Mouse (Mus musculus) neural tube, embryonic 14.5 days (tissue): ENCODE measurements at regions not wholly inside any gene's neighbourhood (a gene's known extent, or its start where the extent isn't known, plus 50 kb on each side); places are given as distances from the start of the nearest gene placed in this dataset.

ENCODE experiments used
- ATAC-seq: fragments of 200-750 bp; cut with Nextera tagmentation; 2 replicates; pipeline ENCODE4 v1.8.0; 2017; ENCODE audit warnings: low read depth, mild to moderate bottlenecking, moderate TSS enrichment, moderate library complexity
- H3K27ac ChIP-seq: fragments of 300-500 bp; sonication (generic); 2 replicates; pipeline ENCODE4 v1.5.1; 2014; ENCODE audit warnings: low read depth, mild to moderate bottlenecking, control low read depth, low read length, moderate library complexity, mixed read lengths
- H3K27me3 ChIP-seq: fragments of 300-500 bp; sonication (generic); 2 replicates; pipeline ENCODE4 v1.6.1; 2014; ENCODE audit warnings: low read length; ENCODE audit not compliant: control insufficient read depth, insufficient read depth
- H3K36me3 ChIP-seq: fragments of 300-500 bp; sonication (generic); 2 replicates; pipeline ENCODE4 v1.6.1; 2014; ENCODE audit warnings: low read length, mixed read lengths; ENCODE audit not compliant: control insufficient read depth, insufficient read depth
- H3K4me1 ChIP-seq: fragments of 300-500 bp; sonication (generic); 2 replicates; pipeline ENCODE4 v1.6.1; 2014; ENCODE audit warnings: low read length; ENCODE audit not compliant: control insufficient read depth, insufficient read depth
- H3K4me2 ChIP-seq: fragments of 300-500 bp; sonication (generic); 2 replicates; pipeline ENCODE4 v1.6.1; 2014; ENCODE audit warnings: mild to moderate bottlenecking, low read depth, low read length, control low read depth
- H3K4me3 ChIP-seq: fragments of 300-500 bp; sonication (generic); 2 replicates; pipeline ENCODE4 v1.5.1; 2014; ENCODE audit warnings: low read depth, low read length, control low read depth, mixed read lengths
- H3K9ac ChIP-seq: fragments of 300-500 bp; sonication (generic); replicated peaks from 2 replicates; pipeline ENCODE4 v1.6.1; 2014; ENCODE audit warnings: low read depth, mild to moderate bottlenecking, control low read depth, low read length, mixed read lengths
- H3K9me3 ChIP-seq: fragments of 300-500 bp; sonication (generic); 2 replicates; pipeline ENCODE4 v1.6.1; 2016; ENCODE audit warnings: low read length; ENCODE audit not compliant: control insufficient read depth
- WGBS: fragments of 180-500 bp; shearing (Covaris S2); extraction: QIAGEN DNeasy Blood & Tissue Kit; methylation state at CpG from one replicate; pipeline ENCODE4 v1.1.7; 2014; 5-methylcytosine and 5-hydroxymethylcytosine counted together

DNA sequence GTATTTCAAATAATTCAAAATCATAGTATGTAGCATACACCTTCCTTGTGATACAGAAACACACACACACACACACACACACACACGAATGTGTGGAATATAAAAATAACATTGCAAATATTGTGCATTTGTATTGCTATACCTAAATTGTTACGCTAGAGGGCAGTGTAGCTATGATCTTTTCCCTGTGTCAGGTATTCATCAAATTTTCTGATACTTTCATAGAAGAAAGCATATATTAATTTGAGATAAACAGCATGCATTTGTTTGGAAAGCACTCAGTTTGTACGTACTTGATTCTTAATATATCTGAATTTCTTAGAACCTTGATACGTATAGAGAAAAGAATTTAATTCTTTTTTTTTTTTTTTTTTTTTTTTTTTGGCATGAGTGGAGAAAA lies 1700.9 kb upstream of the Sel1l start:
- 36% methylated on average over 4 of the region's 4 CpGs for WGBS
- no peaks in the 10 kb centered on the region for H3K36me3 ChIP-seq
- H3K9ac ChIP-seq, result no peak overlapping the region
- H3K4me2 ChIP-seq, result no peak overlapping the region
- H3K4me3 ChIP-seq, result no peak overlapping the region
- H3K9me3 ChIP-seq, result no peaks in the 10 kb centered on the region
- no peaks in the 10 kb centered on the region for H3K27me3 ChIP-seq
- no peaks in the 10 kb centered on the region for H3K4me1 ChIP-seq
- no peak overlapping the region for H3K27ac ChIP-seq
- ATAC-seq, result no peak

DNA sequence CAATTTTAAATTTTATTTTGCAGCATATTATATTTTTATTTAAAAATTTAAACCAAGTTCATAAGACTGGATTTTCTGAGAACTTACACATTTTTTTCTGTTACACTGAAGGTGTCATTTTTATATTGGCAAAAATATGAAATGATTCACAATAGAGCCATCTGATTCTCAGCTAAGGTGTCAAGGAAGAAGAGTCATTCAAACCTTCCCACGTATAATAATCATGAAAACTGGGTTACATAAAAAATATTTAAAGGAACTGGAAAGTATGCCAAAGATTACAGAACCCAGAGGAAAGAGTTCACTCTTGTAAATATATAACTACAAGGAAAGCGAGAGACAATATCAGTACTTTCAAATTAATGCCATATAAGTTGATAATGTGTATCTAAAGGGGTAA lies 1674.5 kb upstream of the Sel1l start:
- no peak for ATAC-seq
- no peak overlapping the region for H3K9ac ChIP-seq

DNA sequence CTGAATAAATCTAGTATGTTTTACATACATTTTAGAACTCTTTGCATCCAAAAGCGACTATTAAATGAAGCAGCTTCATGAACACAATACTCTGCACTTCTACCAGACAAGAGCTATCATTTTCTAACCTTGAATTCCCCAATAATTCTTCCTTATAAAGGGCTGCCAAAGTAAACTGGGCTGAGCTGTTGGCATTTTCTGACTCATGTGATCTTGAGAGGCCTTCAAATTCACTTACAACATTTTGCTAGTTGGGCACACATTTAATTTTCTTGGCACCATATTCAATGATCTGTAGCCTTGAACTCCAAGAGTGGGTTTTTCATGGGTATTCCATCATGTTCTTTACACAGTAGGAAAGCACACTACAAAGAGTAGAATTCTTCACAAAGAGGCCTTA lies 1637.4 kb upstream of the Sel1l start:
- H3K4me3 ChIP-seq, result no peak overlapping the region
- H3K9me3 ChIP-seq, result no peaks in the 10 kb centered on the region
- H3K9ac ChIP-seq, result no peak overlapping the region
- no peak overlapping the region for H3K27ac ChIP-seq
- no peaks in the 10 kb centered on the region for H3K27me3 ChIP-seq
- no peak for ATAC-seq
- no peak overlapping the region for H3K4me2 ChIP-seq
- H3K36me3 ChIP-seq, result no peaks in the 10 kb centered on the region
- H3K4me1 ChIP-seq, result no peaks in the 10 kb centered on the region
- WGBS, result 74% methylated on average over 1 of the region's 1 CpGs

More for the DNA sequence above, 1674.5 kb upstream of the Sel1l start:
- H3K9me3 ChIP-seq, result no peaks in the 10 kb centered on the region
- H3K4me3 ChIP-seq, result no peak overlapping the region
- no peak overlapping the region for H3K27ac ChIP-seq
- no peaks in the 10 kb centered on the region for H3K27me3 ChIP-seq
- H3K4me1 ChIP-seq, result no peaks in the 10 kb centered on the region
- WGBS, result 89% methylated on average over 2 of the region's 2 CpGs
- H3K4me2 ChIP-seq, result no peak overlapping the region
- no peaks in the 10 kb centered on the region for H3K36me3 ChIP-seq

DNA sequence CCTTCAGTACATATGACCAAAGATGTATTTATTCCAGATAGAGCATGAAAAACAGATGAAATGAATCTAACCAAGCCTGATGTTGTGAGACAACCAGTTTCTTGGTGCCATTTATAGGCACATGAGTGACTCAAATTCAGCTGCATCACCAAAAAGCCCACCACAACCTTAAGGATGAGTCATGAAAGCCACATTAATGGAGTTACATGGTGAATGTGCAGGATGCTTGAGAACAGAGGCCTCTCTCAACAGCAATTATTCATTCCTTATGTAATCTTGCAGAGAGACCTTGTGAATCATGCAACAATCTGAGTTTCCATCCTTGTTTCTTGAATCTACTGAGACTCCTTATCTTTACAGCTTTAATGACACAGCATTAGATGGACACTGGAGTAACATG lies 1613.1 kb upstream of the Sel1l start:
- Histone ChIP-seq H3K4me1 (no peaks in the 10 kb centered on the region), H3K9ac (no peak overlapping the region), H3K4me3 (no peak overlapping the region), H3K27me3 (no peaks in the 10 kb centered on the region), H3K9me3 (no peaks in the 10 kb centered on the region), H3K36me3 (no peaks in the 10 kb centered on the region), H3K27ac (no peak overlapping the region), H3K4me2 (no peak overlapping the region)
- no peak for ATAC-seq

DNA sequence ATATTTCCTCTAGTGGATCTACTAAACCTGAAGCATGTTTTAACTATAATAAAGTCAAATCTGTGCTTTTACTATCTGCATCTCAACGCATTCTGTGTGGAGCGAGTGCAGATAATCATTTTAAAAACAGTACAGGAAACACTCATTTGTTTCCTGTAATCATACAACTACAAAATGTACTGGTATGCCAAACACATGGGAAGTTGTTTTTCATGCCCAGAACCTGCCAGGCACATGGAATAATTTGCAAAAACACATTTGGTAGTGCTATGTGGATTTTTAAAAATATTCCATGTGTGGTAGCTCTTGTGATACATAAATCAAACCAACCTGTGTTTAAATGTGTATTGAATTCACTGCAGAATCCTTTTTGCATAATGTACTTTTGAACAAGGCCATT lies 1600.5 kb upstream of the Sel1l start:
- no peaks in the 10 kb centered on the region for H3K27me3 ChIP-seq
- 90% methylated on average over 2 of the region's 2 CpGs for WGBS
- H3K9ac ChIP-seq, result no peak overlapping the region
- no peaks in the 10 kb centered on the region for H3K9me3 ChIP-seq
- H3K36me3 ChIP-seq, result no peaks in the 10 kb centered on the region
- H3K27ac ChIP-seq, result no peak overlapping the region
- no peak overlapping the region for H3K4me2 ChIP-seq
- H3K4me1 ChIP-seq, result no peaks in the 10 kb centered on the region
- no peak for ATAC-seq
- no peak overlapping the region for H3K4me3 ChIP-seq

DNA sequence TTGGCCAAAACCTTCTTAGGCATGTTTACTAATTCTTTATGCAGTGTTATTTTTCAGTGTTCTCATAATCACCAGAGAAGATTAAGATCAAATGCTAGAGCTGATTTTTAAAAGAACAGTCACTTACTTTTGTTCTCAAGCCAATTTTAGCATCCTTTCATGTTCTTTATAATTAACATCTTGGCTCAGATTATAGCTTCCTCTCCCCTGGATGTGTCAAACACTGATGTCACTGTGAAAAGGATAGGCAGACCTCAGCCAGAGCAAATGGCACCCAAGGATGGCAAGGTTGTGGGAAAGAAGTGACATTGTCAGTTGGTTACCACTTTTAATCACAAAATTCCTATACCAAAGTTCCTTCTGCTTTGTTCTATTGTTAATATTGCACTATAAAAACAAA lies 1580.3 kb upstream of the Sel1l start:
- Histone ChIP-seq H3K4me2 (no peak overlapping the region), H3K4me1 (no peaks in the 10 kb centered on the region), H3K9ac (no peak overlapping the region), H3K4me3 (no peak overlapping the region), H3K36me3 (no peaks in the 10 kb centered on the region), H3K27ac (no peak overlapping the region), H3K9me3 (no peaks in the 10 kb centered on the region), H3K27me3 (no peaks in the 10 kb centered on the region)
- ATAC-seq, result no peak

DNA sequence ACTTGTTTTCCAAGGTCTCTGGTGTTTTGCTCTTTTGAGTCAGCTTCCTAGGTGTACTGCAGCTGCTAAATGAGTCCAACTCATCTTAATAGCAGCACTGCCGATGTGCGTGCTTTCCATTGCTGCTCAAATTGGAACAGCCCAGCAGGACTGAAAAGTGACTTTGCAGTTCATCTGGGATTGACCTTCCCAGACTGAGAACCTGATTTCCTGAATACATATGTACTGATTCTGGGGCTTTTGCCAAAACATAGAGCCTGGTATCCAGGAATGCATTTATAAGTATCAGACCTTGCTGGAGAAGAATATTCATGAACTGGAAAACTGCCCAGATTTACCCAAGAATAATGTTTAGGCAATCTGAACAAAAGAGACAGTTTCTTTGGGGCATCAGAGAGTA lies 1579.0 kb upstream of the Sel1l start:
- no peak overlapping the region for H3K4me3 ChIP-seq
- ATAC-seq, result no peak
- H3K4me2 ChIP-seq, result no peak overlapping the region
- no peaks in the 10 kb centered on the region for H3K36me3 ChIP-seq
- H3K4me1 ChIP-seq, result no peaks in the 10 kb centered on the region
- H3K27me3 ChIP-seq, result no peaks in the 10 kb centered on the region
- H3K27ac ChIP-seq, result no peak overlapping the region
- H3K9me3 ChIP-seq, result no peaks in the 10 kb centered on the region
- WGBS, result 79% methylated on average over 2 of the region's 2 CpGs
- H3K9ac ChIP-seq, result no peak overlapping the region

DNA sequence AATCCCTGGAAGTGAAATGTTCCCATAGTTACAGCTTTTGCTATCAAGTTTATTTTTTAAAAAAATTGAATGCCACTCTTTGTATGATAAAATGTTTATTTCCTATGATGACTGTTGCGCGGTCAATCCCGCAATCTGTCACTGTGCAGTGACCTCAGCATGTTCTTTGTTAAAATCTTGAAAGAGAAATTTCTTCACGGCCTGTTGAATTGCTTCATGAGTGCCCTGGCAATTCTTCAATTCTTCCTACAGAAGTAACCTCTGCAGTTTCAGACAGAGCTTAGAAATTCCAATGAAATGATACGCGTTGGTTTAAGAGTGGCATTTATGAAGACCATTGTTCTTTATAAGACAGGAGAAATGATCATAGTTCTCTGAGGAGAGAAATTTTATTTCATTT lies 1567.4 kb upstream of the Sel1l start:
- Histone ChIP-seq H3K9me3 (no peaks in the 10 kb centered on the region), H3K9ac (no peak overlapping the region), H3K27ac (no peak overlapping the region), H3K4me1 (no peaks in the 10 kb centered on the region), H3K36me3 (no peaks in the 10 kb centered on the region), H3K4me2 (no peak overlapping the region), H3K4me3 (no peak overlapping the region), H3K27me3 (no peaks in the 10 kb centered on the region)
- ATAC-seq, result no peak
- WGBS, result 63% methylated on average over 6 of the region's 6 CpGs

DNA sequence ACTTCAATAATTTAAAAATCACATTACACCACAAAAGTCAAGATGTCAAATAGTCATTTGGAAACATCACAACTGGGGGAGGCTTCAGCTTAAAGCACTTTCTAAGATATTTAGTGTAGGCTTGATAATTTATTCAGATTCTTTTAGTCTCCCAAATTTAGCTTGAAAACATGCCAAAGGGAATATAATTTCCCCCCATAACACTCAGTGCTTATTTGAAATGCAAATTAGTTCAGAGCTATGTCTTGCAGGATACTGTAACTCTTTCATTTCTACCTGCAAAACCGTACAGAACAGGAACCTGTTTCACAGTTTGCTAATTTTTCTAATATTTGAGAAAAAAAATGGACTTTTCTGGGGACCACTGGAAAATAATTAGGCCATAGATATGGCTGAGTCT lies 1566.8 kb upstream of the Sel1l start:
- Histone ChIP-seq H3K9ac (no peak overlapping the region), H3K9me3 (no peaks in the 10 kb centered on the region), H3K27me3 (no peaks in the 10 kb centered on the region), H3K27ac (no peak overlapping the region), H3K4me2 (no peak overlapping the region), H3K4me3 (no peak overlapping the region), H3K4me1 (no peaks in the 10 kb centered on the region), H3K36me3 (no peaks in the 10 kb centered on the region)
- no peak for ATAC-seq
- 72% methylated on average over 1 of the region's 1 CpGs for WGBS

DNA sequence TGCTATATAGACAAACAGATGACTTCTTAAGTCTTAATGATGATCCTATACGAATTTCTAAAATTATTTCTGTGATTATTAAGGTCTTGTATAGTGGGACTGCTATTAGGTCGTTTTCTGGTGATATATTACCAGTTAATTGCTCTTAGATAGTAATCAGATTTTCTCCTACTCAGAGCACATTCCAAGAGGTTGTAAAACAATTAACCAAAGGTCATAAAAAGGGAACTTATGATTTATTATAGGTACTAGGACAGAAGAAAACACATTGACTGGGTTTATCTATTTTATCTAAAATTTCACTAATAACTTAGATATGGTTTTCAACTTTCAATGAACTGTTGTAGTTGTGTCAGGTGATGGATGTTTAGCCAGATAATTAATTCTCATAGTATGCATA lies 1536.6 kb upstream of the Sel1l start:
- Histone ChIP-seq H3K27me3 (no peaks in the 10 kb centered on the region), H3K4me2 (no peak overlapping the region), H3K27ac (no peak overlapping the region), H3K9ac (no peak overlapping the region), H3K36me3 (no peaks in the 10 kb centered on the region), H3K9me3 (no peaks in the 10 kb centered on the region), H3K4me3 (no peak overlapping the region), H3K4me1 (no peaks in the 10 kb centered on the region)
- ATAC-seq, result no peak
- WGBS, result 22% methylated on average over 2 of the region's 2 CpGs
